Mouse (Mus musculus) midbrain, embryonic 10.5 days (tissue): Measurements from ENCODE around the gene Hist2h2bb. TPM values are rescaled to one million over a fixed set of nuclear protein-coding genes. Genes with fewer than 3 reads are reported as not detected.
A peak's percentile ranks its signal among the peaks of the same experiment; 100 is the strongest.
"Not testable (repeated sequence)": the region's sequence is repeated elsewhere in the genome, so short reads cannot be mapped to it uniquely, and the experiment has no call there.

Experiments used
- DNase-seq: peaks from one replicate; pipeline ENCODE4 v3.0.0-alpha.2; 2017; ENCODE audit warnings: low spot score
- H3K27ac ChIP-seq: fragments of 300-500 bp; sonication (generic); replicated peaks from 2 replicates; pipeline ENCODE4 v1.5.1; 2016; ENCODE audit warnings: mild to moderate bottlenecking
- H3K27me3 ChIP-seq: fragments of 300-500 bp; sonication (generic); 2 replicates; pipeline ENCODE4 v1.6.1; 2016; ENCODE audit warnings: low read depth, mild to moderate bottlenecking; ENCODE audit not compliant: poor library complexity, severe bottlenecking
- H3K36me3 ChIP-seq: fragments of 300-500 bp; sonication (generic); 2 replicates; pipeline ENCODE4 v1.6.1; 2016; ENCODE audit warnings: mild to moderate bottlenecking, moderate library complexity
- H3K4me1 ChIP-seq: fragments of 300-500 bp; sonication (generic); 2 replicates; pipeline ENCODE4 v1.6.1; 2016
- H3K4me3 ChIP-seq: fragments of 300-500 bp; sonication (generic); 2 replicates; pipeline ENCODE4 v1.5.1; 2016; ENCODE audit warnings: mild to moderate bottlenecking, moderate library complexity
- H3K9me3 ChIP-seq: fragments of 300-500 bp; sonication (generic); replicated peaks from 2 replicates; pipeline ENCODE4 v1.6.1; 2016; ENCODE audit warnings: mild to moderate bottlenecking
- WGBS: fragments of 180-500 bp; shearing (Covaris S2); methylation state at CpG from one replicate; pipeline ENCODE4 v1.1.7; 2016; 5-methylcytosine and 5-hydroxymethylcytosine counted together
- polyA plus RNA-seq: library from polyadenylated mRNA; unstranded; fragments of >200 nt; fragmentation: Nextera tagmentation; extraction: Ambion mirVana; gene quantifications from 2 replicates; pipeline ENCODE4 v1.2.1, GENCODE M21; 2016

The Hist2h2bb gene
- polyA plus RNA-seq, 1 experiment from 2014 or later: 10.3 TPM

- H3K9me3 ChIP-seq: no peaks in the 10 kb centered on the region
- no peaks in the 10 kb centered on the region for H3K36me3 ChIP-seq
- peak; percentile 95 for DNase-seq
- peak overlapping the region; percentile 90 for H3K27ac ChIP-seq
- under 1% methylated on average over 49 of the region's 49 CpGs for WGBS
- H3K27me3 ChIP-seq: peaks cover 38% of the 10 kb centered on the region
- peaks cover 16% of the 10 kb centered on the region for H3K4me1 ChIP-seq
- peak overlapping the region; percentile 60 for H3K4me3 ChIP-seq
Observed at GRCm38 (mm10) chr3:96277800-96278624, 8.5 kb downstream of the Hist2h2bb start.

DNA sequence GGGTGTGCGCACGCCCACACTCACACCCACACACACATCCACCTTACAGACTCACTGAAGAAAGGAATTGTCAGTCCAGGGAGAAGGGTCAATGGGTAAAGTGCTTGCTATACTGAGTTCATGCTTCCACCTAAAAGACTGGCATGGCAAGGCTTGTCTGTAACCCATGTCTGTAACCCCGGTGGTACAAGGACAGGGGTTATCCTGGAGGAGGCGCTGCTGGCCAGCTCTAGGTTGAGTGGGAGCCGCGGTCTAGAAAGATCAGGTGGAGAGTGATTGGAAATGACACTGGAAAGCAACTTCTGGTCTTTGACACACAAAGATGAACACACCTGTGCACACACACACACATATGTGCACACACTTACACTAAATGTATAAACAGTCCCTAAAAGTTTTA is 11.1 kb downstream of the Hist2h2bb start:
- no peaks in the 10 kb centered on the region for H3K36me3 ChIP-seq
- peaks cover 28% of the 10 kb centered on the region for H3K4me1 ChIP-seq
- no peak overlapping the region for H3K4me3 ChIP-seq
- no peaks in the 10 kb centered on the region for H3K9me3 ChIP-seq
- 56% methylated on average over 6 of the region's 6 CpGs for whole genome bisulfite sequencing
- DNase-seq: no peak
- H3K27ac ChIP-seq: no peak overlapping the region
- peaks cover 65% of the 10 kb centered on the region for H3K27me3 ChIP-seq

DNA sequence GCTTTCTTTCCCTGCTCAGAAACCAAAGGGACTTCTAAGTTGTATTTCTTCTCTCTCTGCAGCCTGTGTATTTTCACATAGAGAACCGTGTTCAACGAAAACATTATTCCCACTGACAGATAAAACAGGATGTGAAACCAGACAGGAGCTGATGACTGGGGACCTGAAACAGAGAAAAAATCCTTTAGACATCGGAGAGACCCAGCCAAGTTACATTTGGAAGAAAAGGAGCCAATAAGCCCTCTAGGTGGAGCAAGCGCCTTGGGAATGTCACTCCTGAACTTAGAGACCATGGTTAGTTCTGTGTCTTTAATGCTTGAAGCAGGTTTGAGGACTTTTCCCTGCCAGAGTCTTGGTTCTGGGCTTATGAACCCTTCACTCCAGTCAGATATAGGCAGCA is 14.9 kb downstream of the Hist2h2bb start:
- WGBS: 26% methylated on average over 4 of the region's 4 CpGs
- Histone ChIP-seq H3K9me3 (0 out of 2 replicates have a peak, but pooled peaks cover 4% of the 10 kb centered on the region), H3K27me3 (peaks cover 62% of the 10 kb centered on the region), H3K4me3 (peak overlapping the region; percentile 29; the same call in 1 of the 2 replicates), H3K27ac (no peak overlapping the region), H3K4me1 (peaks cover 19% of the 10 kb centered on the region), H3K36me3 (no peaks in the 10 kb centered on the region)
- DNase-seq: peak; percentile 21

DNA sequence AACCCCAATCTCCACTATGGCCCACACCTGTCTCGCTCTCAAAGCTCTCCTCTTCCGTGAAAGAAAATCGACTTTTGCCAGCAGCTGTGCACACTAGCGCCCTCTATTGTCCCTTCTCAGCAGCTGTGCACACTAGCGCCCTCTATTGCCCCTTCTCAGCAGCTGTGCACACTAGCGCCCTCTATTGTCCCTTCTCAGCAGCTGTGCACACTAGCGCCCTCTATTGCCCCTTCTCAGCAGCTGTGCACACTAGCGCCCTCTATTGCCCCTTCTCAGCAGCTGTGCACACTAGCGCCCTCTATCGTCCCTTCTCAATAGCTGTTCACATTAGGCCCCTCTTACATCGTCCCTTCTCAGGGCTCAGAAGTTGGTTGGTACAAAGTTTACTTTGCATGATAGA is 17.8 kb downstream of the Hist2h2bb start:
- 85% methylated on average over 11 of the region's 11 CpGs for WGBS
- Histone ChIP-seq H3K27me3 (peaks cover 39% of the 10 kb centered on the region), H3K4me1 (peaks cover 19% of the 10 kb centered on the region)
- H3K27ac ChIP-seq, H3K36me3 ChIP-seq, DNase-seq, H3K4me3 ChIP-seq, H3K9me3 ChIP-seq: not testable (repeated sequence)

- H3K4me3 ChIP-seq: no peak overlapping the region
- peaks cover 20% of the 10 kb centered on the region for H3K27me3 ChIP-seq
- no peaks in the 10 kb centered on the region for H3K36me3 ChIP-seq
- 0 out of 2 replicates have a peak, but pooled peaks cover 4% of the 10 kb centered on the region for H3K9me3 ChIP-seq
- peaks cover 9% of the 10 kb centered on the region for H3K4me1 ChIP-seq
- 71% methylated on average over 3 of the region's 3 CpGs for WGBS
- H3K27ac ChIP-seq: no peak overlapping the region
- no peak for DNase-seq
Observed at GRCm38 (mm10) chr3:96289201-96289600, 19.6 kb downstream of the Hist2h2bb start.

GRCm38 (mm10) chr3:96290727-96291126 is 21.2 kb downstream of the Hist2h2bb start:
- not testable (repeated sequence) for H3K27ac ChIP-seq, H3K36me3 ChIP-seq, DNase-seq, H3K9me3 ChIP-seq, H3K4me3 ChIP-seq, H3K27me3 ChIP-seq, H3K4me1 ChIP-seq
- 93% methylated on average over 3 of the region's 3 CpGs for WGBS

DNA sequence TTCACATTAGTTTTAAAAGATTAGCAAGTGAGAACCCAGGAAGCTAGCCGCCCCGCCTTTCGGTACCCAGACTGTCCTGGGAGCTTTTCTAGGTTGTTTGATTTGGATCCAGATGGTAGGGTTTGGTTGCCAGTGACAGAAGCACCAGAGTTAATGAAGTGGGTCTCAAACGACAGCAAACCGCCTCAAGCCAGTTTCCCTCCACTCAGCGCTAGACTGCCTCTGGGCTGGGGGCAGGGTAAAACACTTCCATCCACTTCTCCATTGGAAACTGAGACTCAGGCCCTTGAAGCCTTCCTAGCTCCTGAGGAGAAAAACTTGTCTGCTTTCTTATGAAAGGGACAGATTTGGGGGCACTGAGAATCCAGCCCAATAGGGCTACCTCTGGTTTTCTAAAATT is 23.1 kb downstream of the Hist2h2bb start:
- no peak for DNase-seq
- no peaks in the 10 kb centered on the region for H3K4me1 ChIP-seq
- H3K4me3 ChIP-seq: no peak overlapping the region
- no peaks in the 10 kb centered on the region for H3K9me3 ChIP-seq
- H3K27me3 ChIP-seq: no peaks in the 10 kb centered on the region
- 68% methylated on average over 6 of the region's 6 CpGs for WGBS
- H3K36me3 ChIP-seq: no peaks in the 10 kb centered on the region
- H3K27ac ChIP-seq: no peak overlapping the region

- H3K4me1 ChIP-seq: no peaks in the 10 kb centered on the region
- no peak overlapping the region for H3K27ac ChIP-seq
- no peak for DNase-seq
- 54% methylated on average over 5 of the region's 5 CpGs for WGBS
- no peaks in the 10 kb centered on the region for H3K9me3 ChIP-seq
- H3K4me3 ChIP-seq: no peak overlapping the region
- no peaks in the 10 kb centered on the region for H3K36me3 ChIP-seq
- H3K27me3 ChIP-seq: no peaks in the 10 kb centered on the region
Observed at GRCm38 (mm10) chr3:96293368-96293767, 23.8 kb downstream of the Hist2h2bb start.

GRCm38 (mm10) chr3:96293787-96294186 is 24.2 kb downstream of the Hist2h2bb start, which contains the start of gene Fcgr1:
Gene Fcgr1 (minus strand): TSS chr3:96293969.
- Histone ChIP-seq H3K4me3 (no peak within 1 kb of the TSS), H3K36me3 (no peaks in the 10 kb centered on the region), H3K27ac (no peak within 1 kb of the TSS), H3K9me3 (no peaks in the 10 kb centered on the region), H3K4me1 (no peaks in the 10 kb centered on the region), H3K27me3 (no peaks in the 10 kb centered on the region)
- no peak for DNase-seq
- WGBS: 86% methylated on average over 4 of the region's 4 CpGs

- no peak for DNase-seq
- no peaks in the 10 kb centered on the region for H3K4me1 ChIP-seq
- 92% methylated on average over 4 of the region's 4 CpGs for WGBS
- H3K4me3 ChIP-seq: no peak overlapping the region
- no peaks in the 10 kb centered on the region for H3K27me3 ChIP-seq
- no peak overlapping the region for H3K27ac ChIP-seq
- no peaks in the 10 kb centered on the region for H3K36me3 ChIP-seq
- H3K9me3 ChIP-seq: no peaks in the 10 kb centered on the region
Observed at GRCm38 (mm10) chr3:96298360-96298759, 28.8 kb downstream of the Hist2h2bb start.

DNA sequence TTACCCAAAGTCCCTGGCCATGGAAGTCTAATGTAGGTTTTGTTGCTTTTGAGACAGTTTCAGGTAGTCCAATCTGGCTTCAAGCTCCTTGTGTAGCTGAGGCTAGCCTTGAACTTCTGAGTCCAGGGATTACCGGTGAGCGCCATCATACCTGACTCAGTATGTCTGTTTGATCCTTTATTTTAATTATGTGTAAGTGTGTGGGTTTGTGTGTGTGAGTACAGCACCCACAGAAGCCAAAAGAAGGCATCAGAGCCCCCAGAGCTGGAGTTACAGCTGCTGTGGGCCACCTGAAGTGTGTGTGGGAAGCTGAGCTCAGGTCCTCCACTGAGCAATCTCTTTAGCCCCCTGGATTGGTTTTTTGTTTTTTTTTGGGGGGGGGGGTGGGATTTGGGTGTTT is 30.0 kb downstream of the Hist2h2bb start:
- H3K27ac ChIP-seq: no peak overlapping the region
- WGBS: 97% methylated on average over 2 of the region's 2 CpGs
- H3K27me3 ChIP-seq: no peaks in the 10 kb centered on the region
- H3K4me3 ChIP-seq: no peak overlapping the region
- H3K36me3 ChIP-seq: no peaks in the 10 kb centered on the region
- H3K9me3 ChIP-seq: no peaks in the 10 kb centered on the region
- DNase-seq: no peak
- no peaks in the 10 kb centered on the region for H3K4me1 ChIP-seq

DNA sequence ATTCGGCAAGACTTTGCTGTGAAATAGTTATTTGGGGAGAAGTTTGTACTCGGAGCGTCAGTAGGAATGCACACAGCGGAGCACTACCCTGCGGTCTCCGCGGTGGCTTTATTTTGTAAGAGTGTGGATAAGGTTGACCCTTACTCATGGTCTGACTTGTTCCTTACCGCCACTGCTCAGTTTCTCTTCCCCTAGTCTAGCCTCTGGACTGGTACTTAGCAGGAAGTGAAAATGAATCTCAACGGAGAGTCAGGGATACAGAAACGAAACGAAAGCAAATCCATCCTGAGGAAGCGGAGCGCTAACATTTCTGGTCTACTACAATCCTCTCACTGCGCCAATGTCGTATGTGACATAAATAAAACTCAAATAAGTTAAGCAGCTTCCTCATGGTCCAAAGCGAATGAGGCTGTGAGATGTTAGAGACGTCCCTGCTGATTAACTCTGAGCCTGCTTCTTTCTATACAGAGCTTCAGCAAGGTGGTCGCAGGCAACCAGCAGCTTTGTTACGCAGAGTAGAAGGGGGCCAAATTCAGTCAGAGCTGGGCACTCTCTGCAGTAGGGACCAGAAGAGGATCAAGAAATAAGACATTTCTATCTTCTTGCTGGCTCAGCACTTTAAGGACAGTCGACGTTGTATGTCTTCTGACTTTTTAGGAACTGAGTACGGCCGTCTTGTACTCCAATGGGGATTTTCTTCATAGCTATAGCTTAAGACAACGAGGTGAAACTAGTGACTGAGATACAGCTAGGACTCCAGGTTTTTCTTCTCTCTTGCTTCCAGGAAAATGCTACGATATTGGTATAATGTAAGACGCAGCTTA is 31.4 kb downstream of the Hist2h2bb start:
- no peak for DNase-seq
- Histone ChIP-seq H3K9me3 (no peaks in the 10 kb centered on the region), H3K36me3 (no peaks in the 10 kb centered on the region), H3K4me3 (no peak overlapping the region), H3K4me1 (no peaks in the 10 kb centered on the region), H3K27ac (no peak overlapping the region), H3K27me3 (no peaks in the 10 kb centered on the region)
- WGBS: 75% methylated on average over 26 of the region's 26 CpGs

DNA sequence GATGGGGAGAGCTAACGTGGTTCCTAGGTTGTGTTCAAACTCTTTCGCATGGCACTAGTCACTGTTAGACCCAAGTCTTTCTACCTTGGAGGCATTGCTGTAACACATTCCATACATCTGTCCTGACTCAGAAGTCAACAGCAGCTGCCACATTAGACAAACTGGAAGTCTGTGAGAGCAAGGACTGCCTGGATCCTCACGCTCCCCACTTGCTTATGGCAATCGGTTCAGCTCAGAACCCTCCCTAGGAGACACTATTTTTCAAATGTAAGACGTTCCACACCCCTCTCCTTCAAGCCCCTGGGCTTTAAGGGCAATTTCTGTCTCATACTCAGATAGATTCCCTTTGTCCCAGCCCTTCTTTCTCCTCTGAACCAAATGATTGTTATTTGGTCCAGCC is 32.5 kb downstream of the Hist2h2bb start:
- WGBS: 89% methylated on average over 5 of the region's 5 CpGs
- no peak for DNase-seq

More for the DNA sequence above, 32.5 kb downstream of the Hist2h2bb start:
- no peaks in the 10 kb centered on the region for H3K4me1 ChIP-seq
- H3K36me3 ChIP-seq: no peaks in the 10 kb centered on the region
- no peak overlapping the region for H3K27ac ChIP-seq
- H3K4me3 ChIP-seq: no peak overlapping the region
- H3K9me3 ChIP-seq: no peaks in the 10 kb centered on the region
- H3K27me3 ChIP-seq: no peaks in the 10 kb centered on the region
